Mouse (Mus musculus) ES-E14 (cell line): ENCODE measurements at regions not wholly inside any gene's neighbourhood (a gene's known extent, or its start where the extent isn't known, plus 50 kb on each side); places are given as distances from the start of the nearest gene placed in this dataset.

Source experiments
- ZC3H11A ChIP-seq: IDR thresholded peaks from 2 replicates; pipeline ENCODE4 v1.6.1; 2012; ENCODE audit warnings: low read depth, mild to moderate bottlenecking, inconsistent platforms, low read length, borderline replicate concordance
- ZNF384 ChIP-seq: IDR thresholded peaks from 2 replicates; pipeline ENCODE4 v1.6.1; 2012; ENCODE audit warnings: low read depth, low read length, inconsistent platforms

GRCm38 (mm10) chr2:138675229-138676065, 419.1 kb downstream of the Btbd3 start:
- no peak for TF ChIP-seq ZNF384
- no peak for TF ChIP-seq ZC3H11A
